Mouse (Mus musculus) CH12.LX (cell line): ENCODE data around the gene Fgf7.

Experiments
- CHD2 ChIP-seq: IDR thresholded peaks from 2 replicates; pipeline ENCODE4 v1.6.1; 2011; ENCODE audit warnings: low read length, improper control_type of control experiment
- CTCF ChIP-seq, 2 experiments: IDR thresholded peaks in 1 of 2; conservative IDR thresholded peaks in 1 of 2; 2 replicates each; pipeline ENCODE4 v1.5.1; 2011 to 2012; ENCODE audit warnings: low read depth in 2 of 2, low read length in 2 of 2, improper control_type of control experiment in 1 of 2, inconsistent platforms in 1 of 2, mild to moderate bottlenecking in 1 of 2, moderate library complexity in 1 of 2
- JUND ChIP-seq: conservative IDR thresholded peaks from 2 replicates; pipeline ENCODE4 v1.6.1; 2011; ENCODE audit warnings: low read depth, low read length, improper control_type of control experiment
- MAFK ChIP-seq: IDR thresholded peaks from 2 replicates; pipeline ENCODE4 v1.6.1; 2011; ENCODE audit warnings: low read length, improper control_type of control experiment; ENCODE audit not compliant: insufficient replicate concordance
- PAX5 ChIP-seq: IDR thresholded peaks from 2 replicates; pipeline ENCODE4 v1.6.1; 2012; ENCODE audit warnings: low read length, inconsistent platforms, mixed read lengths
- POLR2A ChIP-seq: IDR thresholded peaks from 2 replicates; pipeline ENCODE4 v1.6.1; 2011; ENCODE audit warnings: low read depth, mild to moderate bottlenecking, improper control_type of control experiment, low read length
- ZNF384 ChIP-seq: IDR thresholded peaks from 2 replicates; pipeline ENCODE4 v1.6.1; 2012; ENCODE audit warnings: low read depth, low read length, improper control_type of control experiment, inconsistent platforms

GRCm38 (mm10) chr2:126038221-126039000 is 4.0 kb downstream of the Fgf7 start:
- TF ChIP-seq CTCF (conservative IDR thresholded peaks at IDR 0.05 in 1 of 2, IDR thresholded peaks at IDR 0.05 in 1 of 2; ENCODE audit: low read depth in 2 of 2, low read length in 2 of 2) (no peak), CHD2 (no peak), POLR2A (no peak), JUND (no peak), MAFK (no peak), PAX5 (no peak), ZNF384 (no peak)
